Mouse (Mus musculus): ENCODE measurements at regions not wholly inside any gene's neighbourhood (a gene's known extent, or its start where the extent isn't known, plus 50 kb on each side); places are given as distances from the start of the nearest gene placed in this dataset.

DNA sequence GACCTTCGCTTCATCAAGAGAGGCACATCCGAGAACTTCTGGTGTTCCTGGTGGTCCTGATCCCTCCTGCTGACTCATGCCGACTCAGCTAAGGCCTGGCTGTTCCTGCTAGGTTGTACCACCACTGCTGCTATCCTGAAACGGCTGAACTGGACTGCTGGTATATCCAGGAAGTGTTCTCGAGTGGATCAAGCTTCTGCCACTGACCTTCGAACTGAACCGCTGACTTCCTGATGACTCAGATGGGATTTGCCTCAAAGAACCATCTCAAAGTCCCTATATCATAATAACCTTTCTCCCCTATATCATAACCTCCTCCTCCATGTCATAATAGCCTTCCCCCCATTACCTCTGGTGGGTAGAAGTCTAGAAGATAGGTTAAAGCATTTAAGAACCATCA, 331.1 kb downstream of the Edem1 start:
- TF ChIP-seq CTCF (IDR thresholded peaks at IDR 0.05; ENCODE audit: borderline replicate concordance, control insufficient read depth, extremely low read depth, insufficient read depth, low read length, poor library complexity) (no peak), POLR2A (IDR thresholded peaks at IDR 0.05; ENCODE audit: control insufficient read depth, extremely low read depth, insufficient read depth, low read length, poor library complexity) (no peak)
